Mouse (Mus musculus) ES-E14 (cell line): ENCODE measurements around the gene Rab9. TPM values are rescaled to one million over a fixed set of nuclear protein-coding genes. Genes with fewer than 3 reads are reported as not detected.

Experiments
- DNase-seq: peaks from one replicate; pipeline ENCODE4 v3.0.0-alpha.2; 2013; ENCODE audit warnings: low read depth, low spot score
- H3K27ac ChIP-seq: 2 replicates; pipeline ENCODE4 v1.5.1; 2012; ENCODE audit warnings: low read depth, mild to moderate bottlenecking, low read length, moderate library complexity, mixed read lengths; ENCODE audit not compliant: poor library complexity, insufficient read depth, severe bottlenecking
- H3K36me3 ChIP-seq: 2 replicates; pipeline ENCODE4 v1.6.1; 2012; ENCODE audit warnings: mild to moderate bottlenecking, low read length, moderate library complexity, mixed read lengths; ENCODE audit not compliant: control insufficient read depth, poor library complexity, insufficient read depth, severe bottlenecking
- H3K4me1 ChIP-seq, 2 experiments: fragments of 150-350 bp in 1 of 2; sonication (generic) in 1 of 2; 2 replicates each; pipeline ENCODE4 v1.6.1; 2012; ENCODE audit warnings: low read length in 2 of 2, mild to moderate bottlenecking in 1 of 2, mixed read lengths in 1 of 2; ENCODE audit not compliant: control insufficient read depth in 2 of 2, insufficient read depth in 2 of 2, poor library complexity in 1 of 2
- H3K4me3 ChIP-seq, 2 experiments: fragments of 150-350 bp in 1 of 2; sonication (generic) in 1 of 2; 2 replicates each; pipeline ENCODE4 v1.5.1; 2012; ENCODE audit warnings: low read length in 2 of 2, low read depth in 1 of 2, mild to moderate bottlenecking in 1 of 2, mixed read lengths in 1 of 2; ENCODE audit not compliant: insufficient read depth in 1 of 2, poor library complexity in 1 of 2, severe bottlenecking in 1 of 2
- H3K9ac ChIP-seq: 2 replicates; pipeline ENCODE4 v1.6.1; 2012; ENCODE audit warnings: low read depth, mild to moderate bottlenecking, low read length, mixed read lengths; ENCODE audit not compliant: poor library complexity, insufficient read depth, severe bottlenecking
- H3K9me3 ChIP-seq: fragments of 150-350 bp; sonication (generic); 2 replicates; pipeline ENCODE4 v1.6.1; 2012; ENCODE audit warnings: low read depth, mild to moderate bottlenecking, low read length; ENCODE audit not compliant: control insufficient read depth, insufficient read depth
- CHD2 ChIP-seq: IDR thresholded peaks from 2 replicates; pipeline ENCODE4 v1.6.1; 2014; ENCODE audit warnings: mild to moderate bottlenecking, low read depth, low read length, inconsistent platforms
- HCFC1 ChIP-seq: IDR thresholded peaks from 2 replicates; pipeline ENCODE4 v1.6.1; 2012; ENCODE audit warnings: low read length, inconsistent platforms, borderline replicate concordance; ENCODE audit not compliant: insufficient read depth
- MAFK ChIP-seq: IDR thresholded peaks from 2 replicates; pipeline ENCODE4 v1.6.1; 2014; ENCODE audit warnings: mild to moderate bottlenecking, low read depth, low read length, inconsistent platforms; ENCODE audit not compliant: insufficient read depth
- ZC3H11A ChIP-seq: IDR thresholded peaks from 2 replicates; pipeline ENCODE4 v1.6.1; 2012; ENCODE audit warnings: low read depth, mild to moderate bottlenecking, inconsistent platforms, low read length, borderline replicate concordance
- ZNF384 ChIP-seq: IDR thresholded peaks from 2 replicates; pipeline ENCODE4 v1.6.1; 2012; ENCODE audit warnings: low read depth, low read length, inconsistent platforms
- in situ Hi-C, 2 experiments: fragments of 600-800 bp; cut with MboI; formaldehyde crosslinking; loops; one replicate each; pipeline ENCODE4 v1.15.1; 2025; ENCODE audit warnings: low sequenced_read_pairs in 2 of 2, inconsistent platforms in 1 of 2; ENCODE audit not compliant: unreplicated experiment in 2 of 2
- total RNA-seq: library from RNA; depleted of rRNA; stranded (reverse); fragments of 300-350 nt; gene quantifications from 2 replicates; pipeline ENCODE4 v1.2.3, GENCODE M21; 2012

Gene Rab9
- total RNA-seq, 1 experiment: 30.0 TPM

GRCm38 (mm10) chrX:166444552-166444951, 35.1 kb downstream of the Rab9 start:
- Histone ChIP-seq H3K9ac (no peak overlapping the region), H3K36me3 (no peaks in the 10 kb centered on the region), H3K4me3 (no peak overlapping the region), H3K27ac (no peak overlapping the region), H3K4me1 (no peaks in the 10 kb centered on the region; a peak in 1 of 4 replicates), H3K9me3 (no peaks in the 10 kb centered on the region)
- no peak for TF ChIP-seq MAFK
- no peak for TF ChIP-seq HCFC1
- TF ChIP-seq CHD2: no peak
- no peak for TF ChIP-seq ZNF384
- TF ChIP-seq ZC3H11A: no peak
- in situ Hi-C loops: no loop called here
- no peak for DNase-seq

GRCm38 (mm10) chrX:166440616-166441063, 39.0 kb downstream of the Rab9 start, which contains the start of gene Ofd1:
TSS of gene Ofd1 (minus strand) at chrX:166440704.
- DNase-seq: peak; percentile 75
- Histone ChIP-seq H3K27ac (peak within 1 kb of the TSS; percentile 41; the same call in 1 of the 2 replicates), H3K4me3 (peak within 1 kb of the TSS; percentile 79 to 84), H3K36me3 (no peaks in the 10 kb centered on the region), H3K4me1 (no peaks in the 10 kb centered on the region; a peak in 1 of 4 replicates), H3K9me3 (no peaks in the 10 kb centered on the region), H3K9ac (peak within 1 kb of the TSS; percentile 97)
- no peak for TF ChIP-seq HCFC1
- no peak for TF ChIP-seq MAFK
- TF ChIP-seq ZC3H11A: no peak
- peak; percentile 95 for TF ChIP-seq CHD2
- no peak for TF ChIP-seq ZNF384
- in situ Hi-C loops: no loop called here

GRCm38 (mm10) chrX:166440036-166440615, 39.5 kb downstream of the Rab9 start, which contains the start of gene Trappc2:
TSS of gene Trappc2 (plus strand) at chrX:166440574.
- H3K4me3 ChIP-seq: peak within 1 kb of the TSS; percentile 79 to 84
- no peaks in the 10 kb centered on the region for H3K9me3 ChIP-seq
- TF ChIP-seq CHD2 (no peak), ZC3H11A (no peak), HCFC1 (no peak)
- in situ Hi-C loops: no loop called here
- no peaks in the 10 kb centered on the region; a peak in 1 of 4 replicates for H3K4me1 ChIP-seq
- H3K27ac ChIP-seq: peak within 1 kb of the TSS; percentile 41; the same call in 1 of the 2 replicates
- no peaks in the 10 kb centered on the region for H3K36me3 ChIP-seq
- peak; percentile 4 for DNase-seq
- peak within 1 kb of the TSS; percentile 97 for H3K9ac ChIP-seq

GRCm38 (mm10) chrX:166434812-166435211, 44.9 kb downstream of the Rab9 start:
- Histone ChIP-seq H3K36me3 (no peaks in the 10 kb centered on the region), H3K4me1 (no peaks in the 10 kb centered on the region), H3K4me3 (no peak overlapping the region), H3K27ac (no peak overlapping the region), H3K9ac (no peak overlapping the region), H3K9me3 (no peaks in the 10 kb centered on the region)
- no peak for DNase-seq
- TF ChIP-seq ZNF384: no peak
- no peak for TF ChIP-seq ZC3H11A
- TF ChIP-seq CHD2: no peak
- in situ Hi-C loops: no loop called here

DNA sequence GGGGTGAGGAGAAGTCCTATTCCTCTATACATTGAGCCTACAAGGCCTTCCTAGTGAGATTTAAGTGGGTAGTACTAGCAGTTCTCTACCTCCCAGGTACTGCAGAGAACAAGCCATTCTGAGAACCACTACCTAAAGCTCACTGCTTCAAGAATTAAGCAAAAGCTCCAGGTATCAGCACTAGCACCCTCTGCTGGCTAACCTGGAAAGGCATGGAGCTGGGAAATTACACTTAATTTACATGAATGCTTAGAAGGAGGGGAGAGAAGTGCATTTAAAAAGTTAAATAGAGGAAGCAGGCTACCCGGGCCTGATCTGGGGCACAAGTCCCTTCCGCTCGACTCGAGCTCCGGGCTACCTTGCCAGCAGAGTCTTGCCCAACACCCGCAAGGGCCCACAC, 63.5 kb downstream of the Rab9 start:
- DNase-seq: peak; percentile 41
- Histone ChIP-seq H3K4me3 (no peak overlapping the region), H3K9ac (no peak overlapping the region), H3K36me3 (no peaks in the 10 kb centered on the region), H3K9me3 (no peaks in the 10 kb centered on the region), H3K27ac (no peak overlapping the region), H3K4me1 (no peaks in the 10 kb centered on the region)
- no peak for TF ChIP-seq HCFC1
- in situ Hi-C loops: no loop called here
